Mouse (Mus musculus) telencephalon, adult 2 months (tissue): ENCODE data around the gene Pgpep1.

ENCODE experiments used
- DNase-seq: peaks from one replicate; pipeline ENCODE4 v3.0.0-alpha.2; 2011; ENCODE audit warnings: low read depth, low spot score

The Pgpep1 gene

GRCm38 (mm10) chr8:70659604-70660272 lies 450 bp downstream of the Pgpep1 start:
- DNase-seq, result peak; percentile 33

DNA sequence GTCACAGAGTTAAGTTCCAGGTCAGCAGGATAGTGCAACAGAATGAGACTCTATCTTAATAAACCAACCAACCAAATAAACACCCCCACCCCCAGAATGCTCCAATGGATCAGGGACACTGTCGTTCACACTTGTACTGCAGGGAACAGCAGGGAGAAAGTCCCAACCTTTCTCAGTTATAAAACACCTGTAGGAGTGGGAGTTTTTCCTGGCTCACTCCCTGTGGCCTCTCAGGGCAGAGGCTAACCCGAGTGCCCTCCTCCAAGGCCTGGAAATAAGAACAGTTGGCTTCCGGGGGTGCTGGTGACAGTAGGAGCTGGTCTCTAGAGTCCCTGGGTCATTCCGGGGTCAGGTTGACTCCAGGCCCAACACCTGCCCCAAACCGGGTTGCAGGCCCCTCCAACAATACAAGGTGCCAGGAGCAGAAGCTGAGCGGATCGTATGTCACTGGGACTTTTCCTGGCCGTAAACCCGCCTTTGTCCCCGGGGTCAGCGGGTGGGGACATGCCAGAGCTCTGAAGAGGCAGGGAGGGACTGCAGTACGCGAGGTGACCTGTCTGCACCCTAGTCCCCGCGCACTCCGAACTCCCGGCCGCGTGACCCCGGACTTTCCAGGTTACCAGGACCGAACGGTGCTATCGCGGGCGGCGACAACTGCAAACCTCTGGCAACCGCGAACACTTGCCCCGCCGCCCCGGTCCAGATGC lies 1.1 kb downstream of the Pgpep1 start:
- no peak for DNase-seq

DNA sequence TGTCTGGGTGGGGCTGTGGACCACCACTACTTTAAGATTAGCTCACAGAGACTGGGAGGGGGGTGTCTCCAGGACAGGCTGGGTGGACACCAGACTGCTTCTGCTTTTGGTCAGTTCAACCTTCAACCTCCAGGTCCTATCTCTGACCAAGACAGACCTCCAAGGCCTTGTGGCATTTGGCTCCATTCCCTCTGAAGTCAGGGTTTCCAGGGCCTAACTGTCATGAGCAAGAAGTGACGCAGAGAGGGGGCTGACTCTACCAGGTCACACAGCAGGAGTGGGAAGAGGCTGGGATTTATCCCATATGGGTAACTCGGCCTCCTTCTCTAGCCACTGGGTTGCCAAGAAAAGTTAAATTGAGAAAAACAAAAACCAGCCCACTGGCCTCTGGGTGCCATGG lies 2.4 kb downstream of the Pgpep1 start:
- DNase-seq, result no peak

DNA sequence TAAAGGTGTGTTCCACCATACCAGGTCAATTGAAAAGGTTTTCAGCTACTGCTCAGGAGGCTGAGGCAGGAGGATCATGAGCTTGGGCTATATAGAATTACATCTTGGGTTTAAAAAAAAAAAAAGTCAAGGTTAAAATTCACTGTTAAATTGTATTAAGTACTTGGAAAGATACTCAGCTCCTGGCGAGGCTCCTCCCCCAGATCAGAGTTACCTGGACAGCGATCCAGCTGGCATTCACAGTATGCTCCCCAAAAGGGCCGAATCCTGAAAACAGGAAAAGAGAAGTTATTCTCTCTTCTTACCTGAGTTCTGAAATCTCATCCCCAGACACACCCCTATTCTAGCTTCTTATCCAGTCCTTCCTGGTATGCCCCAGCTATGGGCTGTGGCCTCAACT lies 3.0 kb downstream of the Pgpep1 start:
- no peak for DNase-seq

GRCm38 (mm10) chr8:70656193-70656790 lies 3.9 kb downstream of the Pgpep1 start:
- no peak for DNase-seq

DNA sequence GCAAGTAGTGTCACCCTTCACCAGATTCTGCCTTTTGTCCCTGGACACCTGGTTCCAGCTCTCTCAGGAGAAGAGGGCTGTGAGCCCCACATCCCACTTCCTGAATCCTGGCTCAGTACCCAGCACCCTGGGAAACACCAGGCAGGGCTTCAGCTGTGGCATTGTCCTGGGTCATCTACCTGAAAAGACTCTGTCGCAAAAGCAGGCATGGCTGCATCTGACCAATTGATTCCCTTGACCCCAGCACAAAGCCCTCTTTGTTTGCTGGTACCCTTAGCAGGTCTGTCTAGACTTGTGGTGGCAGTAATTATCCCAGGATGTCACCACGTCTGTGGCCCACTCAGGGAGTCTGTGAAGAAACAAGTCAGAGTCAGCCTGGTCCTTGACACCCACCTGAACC lies 4.7 kb downstream of the Pgpep1 start:
- no peak for DNase-seq

- DNase-seq, result no peak
These were observed 6.1 kb downstream of the Pgpep1 start for GRCm38 (mm10) chr8:70654121-70654520.

DNA sequence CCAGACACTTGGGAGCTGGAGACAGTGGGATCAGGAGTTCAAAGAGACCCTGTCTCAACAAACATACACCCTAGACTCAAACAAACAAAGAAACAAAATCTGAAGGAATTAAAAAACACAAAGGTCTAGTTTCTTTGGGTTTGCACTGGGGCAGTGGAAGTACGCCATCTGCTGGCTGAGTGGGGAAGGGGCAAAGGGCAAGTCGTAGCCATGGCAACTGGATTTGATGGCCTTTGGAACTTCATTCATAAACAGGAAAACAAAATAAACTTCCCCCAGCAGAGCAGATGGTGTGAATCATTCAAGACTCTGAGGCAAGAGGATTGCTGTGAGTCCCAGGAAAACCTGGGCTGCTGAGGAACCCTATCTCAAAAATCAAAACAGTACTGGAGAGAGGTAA lies 7.0 kb downstream of the Pgpep1 start:
- DNase-seq, result no peak

DNA sequence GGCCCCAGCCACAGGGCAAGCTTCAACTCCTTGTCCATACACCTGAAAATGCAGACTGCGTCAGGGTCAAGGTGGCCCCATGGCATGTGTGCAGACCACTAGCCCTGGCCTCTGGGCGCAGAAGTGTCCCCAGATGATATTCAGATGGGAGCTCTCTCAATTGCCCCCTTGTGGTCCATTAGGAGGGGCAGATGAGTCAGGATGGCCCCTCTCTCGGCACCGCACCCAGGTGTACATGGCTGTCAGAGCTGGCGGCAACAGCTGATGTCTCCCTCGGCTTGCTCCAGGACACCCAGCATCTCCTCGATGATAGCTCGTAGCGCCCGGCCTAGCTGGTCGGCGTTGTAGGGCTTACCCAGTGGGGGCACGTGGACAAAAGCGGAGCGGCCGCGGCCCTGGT lies 9.8 kb downstream of the Pgpep1 start:
- DNase-seq, result no peak

DNA sequence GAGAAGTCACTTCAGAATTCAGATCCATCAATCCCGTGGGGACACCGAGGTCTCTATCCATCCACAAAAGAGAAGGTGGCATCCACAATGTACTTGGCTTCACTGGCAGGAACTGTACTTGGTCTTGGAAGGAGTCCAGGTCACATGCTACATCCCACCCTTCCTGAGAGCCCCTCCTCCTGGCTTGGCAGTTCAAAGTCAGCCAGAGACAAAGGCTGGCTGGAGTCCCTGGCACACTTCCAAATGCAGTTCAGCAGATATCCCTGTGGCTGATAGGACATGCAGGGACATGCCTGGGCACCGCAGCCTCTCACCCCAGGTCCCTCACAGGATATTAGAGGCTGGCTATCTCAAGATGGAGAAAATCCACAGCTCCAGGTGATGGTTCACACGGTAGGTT lies 10.9 kb downstream of the Pgpep1 start:
- DNase-seq, result peak; percentile 19

GRCm38 (mm10) chr8:70648921-70649320 lies 11.3 kb downstream of the Pgpep1 start:
- no peak for DNase-seq

GRCm38 (mm10) chr8:70648164-70648442 lies 12.1 kb downstream of the Pgpep1 start:
- no peak for DNase-seq

GRCm38 (mm10) chr8:70647343-70648163 lies 12.6 kb downstream of the Pgpep1 start:
- DNase-seq, result no peak

DNA sequence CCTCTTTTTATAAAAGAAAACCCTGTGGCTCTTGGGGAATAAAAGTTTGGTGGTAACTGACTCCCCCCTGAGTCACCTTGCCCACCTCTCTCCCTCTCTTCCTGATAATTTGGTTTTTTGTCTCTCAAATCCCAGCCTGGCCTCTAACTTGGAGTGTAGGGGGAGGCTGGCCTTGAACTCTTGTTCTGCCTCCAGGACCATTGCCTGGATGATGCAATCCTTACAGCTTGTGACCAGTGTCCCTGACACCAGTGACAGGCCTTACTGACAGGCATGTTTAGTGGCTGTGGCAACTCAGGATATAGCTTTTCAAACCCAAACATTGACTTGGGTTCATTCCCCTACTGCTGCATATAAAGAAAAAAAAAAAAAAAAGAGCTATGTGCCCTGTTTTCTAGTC lies 13.4 kb downstream of the Pgpep1 start:
- no peak for DNase-seq

DNA sequence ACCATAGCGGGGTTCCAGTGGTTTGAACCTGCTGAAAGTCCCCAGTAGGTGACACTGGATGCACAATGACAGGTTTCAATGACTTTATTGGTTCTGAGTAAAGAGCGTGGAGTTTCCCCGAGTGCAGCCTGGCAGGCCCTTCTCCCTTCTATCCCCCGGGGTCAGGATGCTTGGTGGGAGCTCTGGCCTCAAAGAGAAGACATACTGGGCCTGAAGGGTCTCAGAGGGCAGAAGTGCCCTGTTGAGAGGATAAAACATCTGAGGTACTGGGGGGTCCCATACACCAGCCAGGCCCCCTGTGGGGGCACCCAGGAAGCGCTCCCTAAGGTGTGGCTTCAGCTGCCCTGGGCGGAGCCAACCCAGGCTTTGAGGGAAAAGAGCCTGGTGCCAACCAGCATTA lies 13.8 kb downstream of the Pgpep1 start:
- DNase-seq, result no peak

- DNase-seq, result no peak
These were observed 14.5 kb downstream of the Pgpep1 start for GRCm38 (mm10) chr8:70645501-70646224.

GRCm38 (mm10) chr8:70644065-70644464 lies 16.1 kb downstream of the Pgpep1 start:
- DNase-seq, result no peak

GRCm38 (mm10) chr8:70643019-70643418 lies 17.2 kb downstream of the Pgpep1 start:
- no peak for DNase-seq

DNA sequence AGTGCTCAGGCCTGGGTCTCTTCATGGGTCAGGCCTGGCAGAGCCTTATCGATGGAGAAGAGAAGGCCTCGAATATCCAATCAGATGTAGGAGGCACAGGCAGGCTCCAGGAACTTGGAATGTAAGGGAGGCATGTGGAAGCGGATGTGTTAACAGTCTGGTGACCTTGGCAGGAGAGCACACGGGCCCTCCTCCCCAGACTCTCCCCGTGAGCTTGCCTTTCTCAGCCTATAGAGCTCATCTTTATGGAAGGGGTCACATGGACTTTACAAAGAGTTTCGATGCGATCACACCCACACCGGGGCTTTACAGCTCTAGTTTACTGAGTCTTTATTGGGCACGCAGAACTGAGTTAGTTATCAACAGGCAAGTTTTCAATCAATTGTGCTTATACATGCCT lies 21.4 kb downstream of the Pgpep1 start:
- no peak for DNase-seq

GRCm38 (mm10) chr8:70636838-70637237 lies 23.4 kb downstream of the Pgpep1 start:
- DNase-seq, result no peak

GRCm38 (mm10) chr8:70635527-70635926 lies 24.7 kb downstream of the Pgpep1 start:
- no peak for DNase-seq

DNA sequence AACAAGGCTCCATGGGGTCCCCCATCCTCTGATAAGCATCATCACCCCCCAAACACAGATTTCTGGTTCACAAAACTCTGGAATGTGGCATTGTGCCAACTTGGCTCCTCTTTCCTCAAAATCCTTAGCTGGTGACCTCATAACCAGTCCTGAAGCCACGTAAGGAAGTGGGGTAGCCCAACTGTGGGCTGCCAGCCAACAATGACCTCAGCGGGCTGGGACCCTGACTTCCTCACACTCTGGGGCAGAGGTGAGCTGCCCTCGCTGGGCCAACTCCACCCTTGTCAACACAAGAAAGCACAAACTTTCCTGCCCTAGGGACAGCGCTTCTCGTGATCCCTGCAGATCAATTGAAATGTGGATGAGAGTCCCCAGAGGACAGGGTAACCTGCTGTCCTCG lies 26.1 kb downstream of the Pgpep1 start:
- no peak for DNase-seq
